Mouse (Mus musculus) megakaryocyte, embryonic 14.5 days (primary cell): ENCODE measurements at regions not wholly inside any gene's neighbourhood (a gene's known extent, or its start where the extent isn't known, plus 50 kb on each side); places are given as distances from the start of the nearest gene placed in this dataset.

ENCODE experiments used
- H3K27me3 ChIP-seq: replicated peaks from 2 replicates; pipeline ENCODE3; 2012; ENCODE audit warnings: inconsistent platforms
- H3K36me3 ChIP-seq: replicated peaks from 2 replicates; pipeline ENCODE3; 2012; ENCODE audit warnings: low read length, inconsistent platforms, mixed read lengths
- H3K4me1 ChIP-seq: 2 replicates; pipeline ENCODE4 v1.6.1; 2012; ENCODE audit warnings: inconsistent platforms
- H3K4me3 ChIP-seq: replicated peaks from 2 replicates; pipeline ENCODE3; 2012; ENCODE audit warnings: moderate library complexity, mild to moderate bottlenecking, inconsistent platforms
- H3K9me3 ChIP-seq: 2 replicates; pipeline ENCODE4 v1.6.1; 2012; ENCODE audit warnings: inconsistent platforms
- FLI1 ChIP-seq: IDR thresholded peaks from 2 replicates; pipeline ENCODE4 v1.6.1; 2012; ENCODE audit warnings: low read length, inconsistent platforms, mixed read lengths
- GATA1 ChIP-seq: IDR thresholded peaks from 3 replicates; pipeline ENCODE4 v1.6.1; 2012; ENCODE audit warnings: mixed read lengths, low read length, inconsistent platforms, borderline replicate concordance

- no peak overlapping the region for H3K4me3 ChIP-seq
- no peaks in the 10 kb centered on the region for H3K36me3 ChIP-seq
- TF ChIP-seq GATA1, result no peak
- TF ChIP-seq FLI1, result no peak
- no peaks in the 10 kb centered on the region for H3K9me3 ChIP-seq
- H3K27me3 ChIP-seq, result peaks cover 46% of the 10 kb centered on the region
- peaks cover 13% of the 10 kb centered on the region for H3K4me1 ChIP-seq
These were observed 61.5 kb upstream of the Tbx5 start for GRCm38 (mm10) chr5:119770951-119771350.

GRCm38 (mm10) chr5:119776106-119776887 lies 56.2 kb upstream of the Tbx5 start:
- Histone ChIP-seq H3K4me1 (peaks cover 4% of the 10 kb centered on the region; the same call in 1 of the 2 replicates), H3K36me3 (no peaks in the 10 kb centered on the region), H3K9me3 (no peaks in the 10 kb centered on the region), H3K27me3 (peaks cover 48% of the 10 kb centered on the region), H3K4me3 (no peak overlapping the region)
- no peak for TF ChIP-seq FLI1
- TF ChIP-seq GATA1, result no peak

- Histone ChIP-seq H3K9me3 (no peaks in the 10 kb centered on the region), H3K4me1 (peaks cover 4% of the 10 kb centered on the region; the same call in 1 of the 2 replicates)
These were observed 54.6 kb upstream of the Tbx5 start for GRCm38 (mm10) chr5:119777836-119778235.

GRCm38 (mm10) chr5:119781375-119781774 lies 51.1 kb upstream of the Tbx5 start:
- H3K4me3 ChIP-seq, result no peak overlapping the region
- H3K4me1 ChIP-seq, result peaks cover 4% of the 10 kb centered on the region; the same call in 1 of the 2 replicates
- TF ChIP-seq GATA1 (no peak), FLI1 (no peak)
- H3K27me3 ChIP-seq, result peaks cover 43% of the 10 kb centered on the region
- no peaks in the 10 kb centered on the region for H3K36me3 ChIP-seq
- H3K9me3 ChIP-seq, result peaks cover 10% of the 10 kb centered on the region

More at GRCm38 (mm10) chr5:119777836-119778235, 54.6 kb upstream of the Tbx5 start:
- Histone ChIP-seq H3K4me3 (no peak overlapping the region), H3K27me3 (peaks cover 51% of the 10 kb centered on the region), H3K36me3 (no peaks in the 10 kb centered on the region)
- TF ChIP-seq FLI1 (no peak), GATA1 (no peak)
